ENCODE assay signal across 11 mouse cellular contexts in genomic region chr12:27336336-27336735, GRCm38 (mm10). TPM values are rescaled to one million over a fixed set of nuclear protein-coding genes. Genes with fewer than 3 reads are reported as not detected.
A peak's percentile ranks its signal among the peaks of the same experiment; 100 is the strongest.
DNase-seq lines count a peak whose midpoint lies in the region; ATAC-seq and TF ChIP-seq lines count a peak whose summit lies in the region.
"Had no signal": no experiment of that assay in that cellular context is flagged by ENCODE, and none has a peak within 500 bp of the region (broad histone marks: within the 10 kb centered on the region; RNA-seq: fewer than 3 reads in every experiment).

No protein-coding gene starts in this region.

- no peak overlapping the region for H3K9ac ChIP-seq in kidney, postnatal 0 days (ENCODE audit: low read depth, low read length)
- no peak overlapping the region for H3K9ac ChIP-seq in limb, embryonic 15.5 days
- 0 out of 2 replicates have a peak overlapping the region, but pooled peaks have one; percentile 7 for H3K9ac ChIP-seq in neural tube, embryonic 15.5 days (replicated peaks)

- H3K4me2 ChIP-seq in kidney, postnatal 0 days (ENCODE audit: low read length), result peak overlapping the region; percentile 16; the same call in 1 of the 2 replicates
- peak overlapping the region; percentile 84; the same call in 1 of the 2 replicates for H3K4me2 ChIP-seq in limb, embryonic 15.5 days
- H3K4me2 ChIP-seq in neural tube, embryonic 15.5 days, result peak overlapping the region; percentile 67

- WGBS in kidney, postnatal 0 days, result 70% methylated on average over 7 of the region's 7 CpGs
- 71% methylated on average over 7 of the region's 7 CpGs for WGBS in hindbrain, embryonic 10.5 days
- WGBS in limb, embryonic 15.5 days, result 45% methylated on average over 7 of the region's 7 CpGs
- WGBS in neural tube, embryonic 15.5 days, result 47% methylated on average over 7 of the region's 7 CpGs

- H3K4me1 ChIP-seq in kidney, postnatal 0 days (replicated peaks; ENCODE audit: insufficient read depth, low read length), result no peaks in the 10 kb centered on the region; the same call in 1 of the 2 replicates
- peaks cover 22% of the 10 kb centered on the region for H3K4me1 ChIP-seq in hindbrain, embryonic 10.5 days (replicated peaks)
- 0 out of 2 replicates have a peak, but pooled peaks cover 2% of the 10 kb centered on the region for H3K4me1 ChIP-seq in limb, embryonic 15.5 days
- peaks cover 21% of the 10 kb centered on the region for H3K4me1 ChIP-seq in neural tube, embryonic 15.5 days

- H3K27ac ChIP-seq in kidney, postnatal 0 days, result no peak overlapping the region
- H3K27ac ChIP-seq in hindbrain, embryonic 10.5 days, result peak overlapping the region; percentile 99
- H3K27ac ChIP-seq in limb, embryonic 15.5 days, result no peak overlapping the region
- 0 out of 2 replicates have a peak overlapping the region, but pooled peaks have one; percentile 33 for H3K27ac ChIP-seq in neural tube, embryonic 15.5 days (replicated peaks)

- H3K9me3 ChIP-seq in kidney, postnatal 0 days (replicated peaks; ENCODE audit: low read length), result no peaks in the 10 kb centered on the region
- H3K9me3 ChIP-seq in hindbrain, embryonic 10.5 days, result no peaks in the 10 kb centered on the region
- no peaks in the 10 kb centered on the region for H3K9me3 ChIP-seq in limb, embryonic 15.5 days
- H3K9me3 ChIP-seq in neural tube, embryonic 15.5 days (replicated peaks), result no peaks in the 10 kb centered on the region

- no peak for TF ChIP-seq CTCF in kidney, postnatal 0 days (IDR thresholded peaks at IDR 0.05; ENCODE audit: low read depth)

- H3K4me3 ChIP-seq in kidney, postnatal 0 days (replicated peaks; ENCODE audit: low read depth, low read length), result no peak overlapping the region
- peak overlapping the region; percentile 100 for H3K4me3 ChIP-seq in hindbrain, embryonic 10.5 days
- no peak overlapping the region for H3K4me3 ChIP-seq in limb, embryonic 15.5 days
- peak overlapping the region; percentile 82 for H3K4me3 ChIP-seq in neural tube, embryonic 15.5 days (replicated peaks)

- DNase-seq in kidney, postnatal 0 days (ENCODE audit: low spot score), result no peak
- DNase-seq in kidney, postnatal 10 days, result no peak
- no peak for DNase-seq in hindbrain, embryonic 10.5 days (ENCODE audit: low spot score)
- DNase-seq in liver, result no peak
- no peak for DNase-seq in T-cell, adult 2 months (ENCODE audit: low spot score)
- no peak for DNase-seq in c-Kit-positive CD71-positive TER-119-positive erythroid progenitor cells, embryonic 14.5 days (ENCODE audit: low spot score)
- DNase-seq: left cerebral cortex, postnatal 4 days; lung, postnatal 4 days had no signal

- no peaks in the 10 kb centered on the region for H3K27me3 ChIP-seq in kidney, postnatal 0 days (ENCODE audit: insufficient read depth, low read length)
- H3K27me3 ChIP-seq in hindbrain, embryonic 10.5 days (ENCODE audit: insufficient read depth, poor library complexity, severe bottlenecking), result no peaks in the 10 kb centered on the region
- H3K27me3 ChIP-seq in limb, embryonic 15.5 days, result no peaks in the 10 kb centered on the region
- H3K27me3 ChIP-seq in neural tube, embryonic 15.5 days (replicated peaks), result no peaks in the 10 kb centered on the region

- ATAC-seq in kidney, postnatal 0 days (replicated peaks; ENCODE audit: low FRiP score, low read depth), result no peak
- no peak for ATAC-seq in limb, embryonic 15.5 days (ENCODE audit: insufficient number of reproducible peaks, low FRiP score, low TSS enrichment, low read depth)
- ATAC-seq in neural tube, embryonic 15.5 days (ENCODE audit: low FRiP score), result no peak
- ATAC-seq: intestine, postnatal 0 days had no signal

- H3K36me3 ChIP-seq in kidney, postnatal 0 days (ENCODE audit: insufficient read depth, low read length), result no peaks in the 10 kb centered on the region
- H3K36me3 ChIP-seq in hindbrain, embryonic 10.5 days, result peaks cover 65% of the 10 kb centered on the region
- peaks cover 9% of the 10 kb centered on the region; the same call in 1 of the 2 replicates for H3K36me3 ChIP-seq in limb, embryonic 15.5 days
- H3K36me3 ChIP-seq in neural tube, embryonic 15.5 days, result 0 out of 2 replicates have a peak, but pooled peaks cover 4% of the 10 kb centered on the region

RNA-seq across cellular contexts. Expression of gene Sox11, which starts 6.0 kb away (rescaled TPM):
- polyA plus RNA-seq in kidney, postnatal 0 days (2015; fragmentation: Nextera tagmentation; extraction: Ambion mirVana), result 35.4 and 40.8 TPM in 2 replicates
- 295 and 388 TPM in 2 replicates for polyA plus RNA-seq in hindbrain, embryonic 10.5 days (2016; fragmentation: Nextera tagmentation; extraction: Ambion mirVana)
- polyA plus RNA-seq in limb, embryonic 15.5 days (2015; fragmentation: Nextera tagmentation; extraction: Ambion mirVana), result 59.0 and 68.9 TPM in 2 replicates
- 156 and 197 TPM in 2 replicates for polyA plus RNA-seq in neural tube, embryonic 15.5 days (2015; fragmentation: Nextera tagmentation; extraction: Ambion mirVana)

Comparison
In these comparisons a context has a peak if more than half of its experiments do, and no peak if none do; other contexts are left out.
1. H3K27ac ChIP-seq: peak in hindbrain, embryonic 10.5 days (single experiment) and neural tube, embryonic 15.5 days (single experiment); none in kidney, postnatal 0 days (single experiment) and limb, embryonic 15.5 days (single experiment).
2. H3K4me2 ChIP-seq: peak in every context shown above with its lines; median percentile 84 in limb, embryonic 15.5 days; 67 in neural tube, embryonic 15.5 days; 16 in kidney, postnatal 0 days.
3. H3K4me3 ChIP-seq: peak in hindbrain, embryonic 10.5 days (single experiment) and neural tube, embryonic 15.5 days (single experiment); none in kidney, postnatal 0 days (single experiment) and limb, embryonic 15.5 days (single experiment).